Mouse (Mus musculus): Measurements from ENCODE around the gene Gm49333.

DNA sequence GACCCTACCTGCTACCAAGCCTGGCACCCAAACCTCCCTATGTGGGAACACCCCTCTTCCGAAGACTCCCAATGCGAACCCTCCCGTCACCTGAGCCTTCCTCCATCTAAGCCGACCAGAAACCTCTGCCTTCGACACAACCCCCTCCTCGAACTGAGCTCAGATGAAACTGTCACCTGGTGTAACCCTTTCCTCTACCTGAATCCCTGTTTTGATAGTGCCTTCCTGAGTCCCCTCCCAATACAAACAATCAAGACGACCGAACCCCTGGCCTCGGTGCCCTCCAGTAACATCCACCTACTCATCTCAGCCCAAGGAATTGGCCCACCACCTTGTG, 9.0 kb downstream of the Gm49333 start:
- TF ChIP-seq CTCF (IDR thresholded peaks at IDR 0.05; ENCODE audit: low read depth, low read length) (no peak), POLR2A (IDR thresholded peaks at IDR 0.05; ENCODE audit: extremely low read depth, insufficient read depth, low read length) (no peak)
